Mouse (Mus musculus) cerebellum, adult 9-10 months (tissue): Measurements from ENCODE around the gene Ucn.

ENCODE experiments used
- DNase-seq: peaks from one replicate; pipeline ENCODE4 v3.0.0; 2022

Ucn gene

DNA sequence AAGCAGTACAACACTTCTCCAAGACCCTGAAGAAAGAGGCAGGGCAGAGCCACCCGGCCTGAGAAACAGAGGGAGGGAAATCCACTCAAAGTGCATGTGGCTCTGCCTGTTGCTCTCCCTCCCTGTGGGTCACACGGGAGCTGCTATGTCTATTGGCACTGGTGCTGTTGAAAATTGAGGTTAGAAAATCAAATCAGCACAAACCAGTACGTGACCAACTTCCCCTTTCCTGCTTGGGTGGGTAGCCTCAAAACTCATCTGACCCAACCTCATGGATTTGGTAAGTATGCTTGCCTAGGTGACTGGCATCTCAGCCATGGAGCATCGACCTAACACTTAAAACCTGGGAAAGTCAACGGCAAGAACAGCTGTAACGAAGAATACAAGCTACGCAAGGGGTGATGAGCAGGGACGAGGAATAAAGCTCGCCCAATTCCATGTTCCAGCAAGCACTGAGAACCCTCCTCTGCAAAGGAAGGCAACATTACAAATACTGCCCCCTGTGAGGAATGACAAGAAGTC lies 32.8 kb downstream of the Ucn start, which contains the start of gene Dnajc5g:
Gene Dnajc5g (plus strand): TSS at position 472 of the 522 bp plus-strand sequence.
- DNase-seq = no peak

DNA sequence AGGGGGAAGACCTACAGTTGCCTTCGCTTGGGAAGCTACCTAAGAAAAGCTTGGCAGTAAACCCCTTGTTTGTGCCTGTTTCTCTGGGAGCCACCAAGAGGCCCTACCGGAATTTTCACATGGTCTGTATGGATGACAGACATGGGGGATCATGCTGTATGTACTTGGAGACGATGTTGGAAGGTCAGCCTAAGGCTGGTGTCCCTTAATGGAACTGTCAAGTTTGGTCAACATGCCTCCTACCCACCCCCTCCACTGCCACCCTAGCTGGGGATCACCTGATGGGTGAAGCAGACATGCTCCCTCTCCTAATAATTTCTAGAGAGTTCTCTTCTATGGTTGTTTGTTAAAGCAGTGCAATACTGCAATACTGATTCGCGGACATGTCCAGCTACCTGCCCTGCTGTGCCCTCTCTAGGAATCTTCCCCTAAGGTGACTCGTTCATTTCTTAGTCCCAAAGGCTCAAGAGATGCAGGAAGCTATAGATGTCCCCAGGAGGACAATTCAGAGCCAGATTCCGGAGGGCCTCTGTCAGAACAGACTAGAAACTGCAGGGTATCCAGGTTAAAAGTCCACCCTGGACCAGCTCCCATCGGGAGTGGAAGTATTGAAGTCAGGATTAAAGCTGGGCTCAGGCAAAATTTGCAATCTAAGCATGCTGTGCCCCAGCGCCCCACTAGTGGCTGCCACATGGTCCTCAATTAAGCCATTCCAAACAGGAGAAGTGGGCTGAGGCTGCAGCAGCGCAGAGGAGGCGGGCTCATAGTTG lies 42.7 kb downstream of the Ucn start:
- DNase-seq = no peak

DNA sequence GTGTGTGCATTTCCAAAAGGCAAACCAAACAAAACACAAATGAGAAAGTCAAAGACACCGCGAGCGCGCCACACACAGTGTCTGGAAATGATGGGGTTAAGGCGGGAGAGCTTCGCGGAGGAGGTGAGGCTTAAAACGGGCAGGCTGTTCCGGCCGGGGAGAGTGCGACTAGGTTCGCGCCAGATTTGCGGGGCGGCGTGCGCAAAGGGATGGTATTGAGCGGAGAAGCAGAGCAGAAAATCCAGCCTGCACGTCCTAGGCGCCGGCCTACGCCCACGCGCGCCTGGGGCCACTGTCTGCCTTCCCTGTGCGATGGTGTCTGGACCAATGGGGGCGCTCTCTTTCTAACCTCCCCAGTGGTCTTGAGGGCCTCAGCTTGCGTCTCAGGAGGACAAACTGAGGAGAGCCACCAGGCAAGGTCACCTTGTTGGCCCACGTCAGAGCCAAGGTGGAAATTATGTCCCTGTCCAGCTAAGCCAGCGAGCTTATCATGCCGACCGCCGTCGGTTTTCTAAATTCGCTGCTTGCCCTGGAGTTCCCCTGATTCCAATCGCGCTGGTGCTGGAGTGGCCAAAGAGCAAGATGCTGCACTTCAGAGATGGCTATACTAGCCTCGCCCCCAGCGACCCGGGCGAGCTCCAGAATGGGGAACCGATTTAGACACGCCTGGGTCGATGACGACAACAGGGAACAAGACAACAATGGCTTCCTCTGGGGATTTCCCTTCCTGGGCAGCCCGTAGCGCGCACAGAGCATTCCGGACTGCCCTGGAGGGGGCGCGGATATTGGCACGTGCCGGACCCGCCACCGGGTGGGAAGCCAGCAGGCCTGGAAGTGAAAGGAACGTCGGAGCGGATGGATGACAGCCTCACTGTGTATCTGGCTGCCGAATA lies 43.6 kb downstream of the Ucn start:
- DNase-seq = no peak

GRCm38 (mm10) chr5:31094100-31094798 lies 44.4 kb downstream of the Ucn start:
- no peak for DNase-seq

- no peak for DNase-seq
These were observed 45.2 kb downstream of the Ucn start for GRCm38 (mm10) chr5:31093151-31094041.

DNA sequence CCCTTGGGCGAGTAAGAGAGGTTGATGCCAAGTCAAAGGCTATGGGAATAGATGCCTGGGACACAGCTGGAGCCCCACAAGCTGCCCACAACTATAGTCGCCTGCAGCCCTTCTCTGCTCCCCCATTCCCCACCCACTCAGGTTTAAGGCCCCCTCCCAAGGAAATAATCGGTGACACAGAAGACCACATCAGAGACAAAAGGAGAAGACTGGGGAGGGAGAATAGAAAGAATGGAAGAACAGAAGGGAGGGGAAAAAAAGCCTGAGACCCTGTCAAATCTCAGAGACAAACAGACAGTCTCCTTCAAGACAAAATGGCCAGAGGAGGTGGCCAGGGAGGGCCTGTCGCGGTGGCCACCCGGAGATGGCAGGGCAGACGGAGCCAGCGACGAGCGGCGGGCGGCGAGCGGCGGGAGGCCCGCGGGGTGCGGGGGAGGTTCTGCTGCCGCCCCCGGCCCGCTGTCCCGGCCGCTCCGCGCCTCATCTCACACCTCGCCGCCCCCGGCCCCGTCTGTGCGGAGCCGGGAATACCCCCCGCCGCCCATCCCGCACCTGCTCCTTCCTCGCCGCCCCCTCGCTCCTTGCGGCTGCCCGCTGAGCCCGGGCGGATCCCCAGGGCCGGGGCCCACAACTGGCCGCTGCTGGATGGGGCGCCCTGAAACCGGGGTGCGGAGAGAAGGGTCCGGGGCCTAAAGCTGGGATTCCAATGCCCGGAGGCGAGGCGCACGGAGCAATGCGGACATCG lies 46.2 kb downstream of the Ucn start:
- no peak for DNase-seq
